Mouse (Mus musculus): ENCODE measurements around the gene Sgf29.

DNA sequence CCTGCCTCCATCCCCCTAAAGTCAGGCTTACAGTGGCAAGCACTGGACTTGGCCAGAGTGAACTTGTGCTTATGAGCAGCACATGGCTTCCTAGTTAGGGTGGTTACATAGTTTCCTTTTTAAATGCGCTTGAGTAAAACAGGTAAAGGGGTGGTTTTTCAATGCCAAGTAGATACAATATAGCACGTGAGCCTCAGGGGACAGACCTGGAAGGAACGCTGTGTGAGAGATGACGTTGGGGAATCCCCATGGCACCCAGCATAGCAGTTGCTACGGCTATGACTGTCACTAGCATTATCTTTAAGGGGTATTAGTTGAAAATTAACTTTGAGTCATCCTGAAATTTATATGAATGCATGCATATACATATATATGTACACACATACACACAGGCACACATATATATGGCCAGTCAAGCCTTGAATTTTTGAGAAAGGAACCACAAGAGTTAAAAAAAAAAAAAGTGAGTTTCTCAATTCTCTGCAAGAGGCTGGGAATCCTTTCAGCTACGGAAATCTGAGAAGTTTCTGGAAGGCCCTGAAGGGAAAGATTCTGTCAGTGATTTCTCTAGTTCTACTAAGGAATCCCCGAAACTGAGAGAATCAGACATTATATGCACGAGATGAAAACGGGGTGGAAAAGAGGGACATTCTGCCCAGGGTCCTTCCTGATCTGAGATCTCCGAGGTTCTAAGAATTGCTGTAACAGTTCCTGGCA, 29.4 kb upstream of the Sgf29 start:
- no peak for TF ChIP-seq GATA1 (IDR thresholded peaks at IDR 0.05; ENCODE audit: low read length)
- no peak for TF ChIP-seq TAL1 (IDR thresholded peaks at IDR 0.05; ENCODE audit: low read length)

Measured in erythroblast, embryonic 14.5 days (primary cell).